Mouse (Mus musculus): Measurements from ENCODE around the gene 1700025G04Rik. TPM values are rescaled to one million over a fixed set of nuclear protein-coding genes. Genes with fewer than 3 reads are reported as not detected.

1700025G04Rik gene
- total RNA-seq, 2 experiments from 2014 or later: 82.4 to 91.7 TPM

GRCm38 (mm10) chr1:152037589-152037988 is 52.3 kb downstream of the 1700025G04Rik start:
- DNase-seq (ENCODE audit: low spot score in 2 of 2): no peak

- no peak for DNase-seq (ENCODE audit: low spot score in 2 of 2)
Measured at GRCm38 (mm10) chr1:152034766-152035165, 55.2 kb downstream of the 1700025G04Rik start.

GRCm38 (mm10) chr1:152033731-152034130 is 56.2 kb downstream of the 1700025G04Rik start:
- no peak for DNase-seq (ENCODE audit: low spot score in 2 of 2)

- no peak for DNase-seq (ENCODE audit: low spot score in 2 of 2)
Measured at GRCm38 (mm10) chr1:152032144-152032543, 57.8 kb downstream of the 1700025G04Rik start.

- no peak for DNase-seq (ENCODE audit: low spot score in 2 of 2)
Measured at GRCm38 (mm10) chr1:152030546-152030945, 59.4 kb downstream of the 1700025G04Rik start.

GRCm38 (mm10) chr1:152028718-152029117 is 61.2 kb downstream of the 1700025G04Rik start:
- DNase-seq (ENCODE audit: low spot score in 2 of 2): no peak

- no peak for DNase-seq (ENCODE audit: low spot score in 2 of 2)
Measured at GRCm38 (mm10) chr1:152026762-152027161, 63.2 kb downstream of the 1700025G04Rik start.

- DNase-seq (ENCODE audit: low spot score in 2 of 2): no peak
Measured at GRCm38 (mm10) chr1:152025308-152025707, 64.6 kb downstream of the 1700025G04Rik start.

- DNase-seq (ENCODE audit: low spot score in 2 of 2): no peak
Measured at GRCm38 (mm10) chr1:152024019-152024787, 65.7 kb downstream of the 1700025G04Rik start.

- no peak for DNase-seq (ENCODE audit: low spot score in 2 of 2)
Measured at GRCm38 (mm10) chr1:152020812-152021211, 69.1 kb downstream of the 1700025G04Rik start.

GRCm38 (mm10) chr1:152020070-152020469 is 69.9 kb downstream of the 1700025G04Rik start:
- DNase-seq (ENCODE audit: low spot score in 2 of 2): no peak

- DNase-seq (ENCODE audit: low spot score in 2 of 2): no peak
Measured at GRCm38 (mm10) chr1:152019196-152019595, 70.7 kb downstream of the 1700025G04Rik start.

- DNase-seq (ENCODE audit: low spot score in 2 of 2): no peak
Measured at GRCm38 (mm10) chr1:152018322-152018721, 71.6 kb downstream of the 1700025G04Rik start.

- no peak for DNase-seq (ENCODE audit: low spot score in 2 of 2)
Measured at GRCm38 (mm10) chr1:152016663-152017062, 73.3 kb downstream of the 1700025G04Rik start.

- no peak for DNase-seq (ENCODE audit: low spot score in 2 of 2)
Measured at GRCm38 (mm10) chr1:152015555-152016125, 74.3 kb downstream of the 1700025G04Rik start.

- no peak for DNase-seq (ENCODE audit: low spot score in 2 of 2)
Measured at GRCm38 (mm10) chr1:152011741-152012140, 78.2 kb downstream of the 1700025G04Rik start.

- DNase-seq (ENCODE audit: low spot score in 2 of 2): no peak
Measured at GRCm38 (mm10) chr1:152010251-152010980, 79.5 kb downstream of the 1700025G04Rik start.

- no peak for DNase-seq (ENCODE audit: low spot score in 2 of 2)
Measured at GRCm38 (mm10) chr1:152008473-152008991, 81.4 kb downstream of the 1700025G04Rik start.

GRCm38 (mm10) chr1:152006529-152006928 is 83.4 kb downstream of the 1700025G04Rik start:
- DNase-seq (ENCODE audit: low spot score in 2 of 2): no peak

GRCm38 (mm10) chr1:152004509-152004908 is 85.4 kb downstream of the 1700025G04Rik start:
- DNase-seq (ENCODE audit: low spot score in 2 of 2): no peak

GRCm38 (mm10) chr1:152000461-152000860 is 89.5 kb downstream of the 1700025G04Rik start:
- no peak for DNase-seq (ENCODE audit: low spot score in 2 of 2)

GRCm38 (mm10) chr1:151999424-151999842 is 90.5 kb downstream of the 1700025G04Rik start:
- no peak for DNase-seq (ENCODE audit: low spot score in 2 of 2)

Data from adrenal gland, postnatal 4 days (tissue).